Mouse (Mus musculus) cortical plate, adult 2 months (tissue): Measurements from ENCODE around the gene Gm39115.
A peak's percentile ranks its signal among the peaks of the same experiment; 100 is the strongest.

Experiments
- CTCF ChIP-seq: fragments of 200-500 bp; IDR thresholded peaks from 2 replicates; pipeline ENCODE4 v1.5.1; 2011; ENCODE audit warnings: mild to moderate bottlenecking, control low read depth, low read length; ENCODE audit not compliant: insufficient read depth; ENCODE audit errors: extremely low read depth
- POLR2A ChIP-seq: fragments of 200-500 bp; IDR thresholded peaks from 2 replicates; pipeline ENCODE4 v1.6.1; 2011; ENCODE audit warnings: mild to moderate bottlenecking, low read length, control low read depth; ENCODE audit not compliant: insufficient read depth; ENCODE audit errors: extremely low read depth

GRCm38 (mm10) chr7:142134206-142134995 lies 1.4 kb downstream of the Gm39115 start:
- TF ChIP-seq CTCF (peak; percentile 51), POLR2A (no peak)
